Mouse (Mus musculus) bone marrow, adult 2 months (tissue): Measurements from ENCODE around the gene Scn8a. TPM values are rescaled to one million over a fixed set of nuclear protein-coding genes. Genes with fewer than 3 reads are reported as not detected.

Experiments used
- H3K27ac ChIP-seq: fragments of 200-500 bp; 2 replicates; pipeline ENCODE4 v1.5.1; 2012; ENCODE audit warnings: low read depth, mild to moderate bottlenecking, control low read depth, inconsistent platforms, low read length; ENCODE audit not compliant: control insufficient read depth, poor library complexity, insufficient read depth
- H3K4me1 ChIP-seq: fragments of 200-500 bp; 2 replicates; pipeline ENCODE4 v1.6.1; 2011; ENCODE audit warnings: low read length; ENCODE audit not compliant: control insufficient read depth, insufficient read depth
- H3K4me3 ChIP-seq: fragments of 200-500 bp; replicated peaks from 2 replicates; pipeline ENCODE3; 2011; ENCODE audit warnings: mild to moderate bottlenecking, low read depth, low read length, control low read depth; ENCODE audit not compliant: control insufficient read depth
- CTCF ChIP-seq: fragments of 200-500 bp; IDR thresholded peaks from 2 replicates; pipeline ENCODE4 v1.5.1; 2011; ENCODE audit warnings: low read length, control low read depth; ENCODE audit not compliant: control insufficient read depth, insufficient read depth
- POLR2A ChIP-seq: fragments of 200-500 bp; IDR thresholded peaks from 2 replicates; pipeline ENCODE4 v1.6.1; 2011; ENCODE audit warnings: low read depth, mild to moderate bottlenecking, control low read depth, low read length, borderline replicate concordance; ENCODE audit not compliant: control insufficient read depth
- WGBS: fragments of 180-500 bp; shearing (Covaris S2); methylation state at CpG from one replicate; pipeline ENCODE4 v1.1.7; 2018; 5-methylcytosine and 5-hydroxymethylcytosine counted together
- polyA plus RNA-seq: library from polyadenylated mRNA; stranded (reverse); fragments of >200 nt; gene quantifications from 2 replicates; pipeline ENCODE4 v1.2.4, GENCODE M21; 2011; ENCODE audit warnings: low replicate concordance; ENCODE audit not compliant: missing spikeins, insufficient read depth, insufficient read length

The Scn8a gene
- polyA plus RNA-seq, 1 experiment: not detected

DNA sequence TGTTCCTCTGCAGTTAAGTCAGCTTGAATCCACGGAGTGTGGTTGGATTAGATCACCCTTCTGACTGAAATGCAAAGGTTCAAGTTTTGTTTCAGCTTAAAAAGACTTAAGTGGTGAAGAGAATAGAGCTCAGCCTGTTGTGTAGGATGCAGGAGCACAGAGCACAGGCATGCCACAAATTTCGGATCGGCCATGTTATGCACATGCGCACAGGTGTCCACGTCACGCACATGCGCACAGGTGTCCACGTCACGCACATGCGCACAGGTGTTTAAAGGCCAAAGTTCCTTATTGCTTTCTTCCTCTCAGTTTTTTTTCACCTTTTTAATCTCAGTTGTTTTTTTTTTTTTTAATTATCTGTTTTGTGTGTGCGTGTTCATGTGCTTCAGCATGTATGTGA lies 52.6 kb downstream of the Scn8a start:
- no peak overlapping the region for H3K27ac ChIP-seq
- TF ChIP-seq CTCF (no peak), POLR2A (no peak)
- whole genome bisulfite sequencing: 87% methylated on average over 11 of the region's 11 CpGs
- no peaks in the 10 kb centered on the region for H3K4me1 ChIP-seq
- H3K4me3 ChIP-seq: no peak overlapping the region

DNA sequence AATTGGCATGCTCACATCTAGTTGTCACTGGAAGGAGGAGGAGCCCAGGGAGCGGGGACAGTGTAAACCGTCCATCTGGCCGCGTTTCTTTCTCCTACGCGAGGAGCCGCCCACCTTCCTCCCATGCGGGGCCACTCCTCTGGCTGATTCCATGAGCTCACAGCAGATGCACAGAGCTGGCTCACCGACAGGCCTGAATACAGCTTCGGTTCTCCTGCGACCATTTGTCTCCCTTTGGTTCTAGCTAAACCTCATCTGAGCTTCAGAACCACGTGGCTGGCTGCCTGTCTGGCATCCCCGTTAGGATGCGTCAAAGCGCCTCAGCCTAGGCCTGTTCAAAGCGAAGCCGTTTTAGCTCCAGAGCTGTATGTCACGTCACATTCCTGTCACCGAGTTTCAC lies 53.8 kb downstream of the Scn8a start:
- H3K4me1 ChIP-seq: no peaks in the 10 kb centered on the region
- TF ChIP-seq CTCF (no peak), POLR2A (no peak)
- no peak overlapping the region for H3K4me3 ChIP-seq
- 48% methylated on average over 19 of the region's 19 CpGs for WGBS
- no peak overlapping the region for H3K27ac ChIP-seq

DNA sequence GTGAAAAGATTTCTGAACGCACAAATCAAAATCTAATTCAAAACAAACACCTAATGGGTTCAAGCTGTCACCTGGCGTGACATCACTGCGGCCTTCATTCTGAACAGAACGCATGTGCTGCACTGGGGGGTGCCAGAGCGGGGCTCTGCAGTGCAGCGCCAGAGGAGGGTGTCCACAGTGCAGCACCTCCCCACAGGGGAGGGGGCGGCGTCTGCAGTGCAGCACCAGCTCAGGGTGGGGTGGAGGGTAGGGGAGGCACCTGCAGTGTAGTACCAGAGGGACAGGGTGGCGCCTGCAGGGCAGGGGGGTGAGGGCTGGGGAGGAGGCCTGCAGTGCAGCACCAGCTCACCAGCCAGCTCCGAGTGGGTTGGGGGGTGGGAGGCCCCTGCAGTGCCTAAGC lies 55.3 kb downstream of the Scn8a start:
- WGBS: 78% methylated on average over 10 of the region's 10 CpGs
- TF ChIP-seq POLR2A: no peak
- no peak for TF ChIP-seq CTCF
- no peaks in the 10 kb centered on the region for H3K4me1 ChIP-seq
- no peak overlapping the region for H3K27ac ChIP-seq
- no peak overlapping the region for H3K4me3 ChIP-seq

- no peak overlapping the region for H3K4me3 ChIP-seq
- TF ChIP-seq CTCF: no peak
- no peak for TF ChIP-seq POLR2A
- no peak overlapping the region for H3K27ac ChIP-seq
- WGBS: 55% methylated on average over 3 of the region's 3 CpGs
- H3K4me1 ChIP-seq: no peaks in the 10 kb centered on the region
Measured at GRCm38 (mm10) chr15:100930477-100930876, 60.8 kb downstream of the Scn8a start.

DNA sequence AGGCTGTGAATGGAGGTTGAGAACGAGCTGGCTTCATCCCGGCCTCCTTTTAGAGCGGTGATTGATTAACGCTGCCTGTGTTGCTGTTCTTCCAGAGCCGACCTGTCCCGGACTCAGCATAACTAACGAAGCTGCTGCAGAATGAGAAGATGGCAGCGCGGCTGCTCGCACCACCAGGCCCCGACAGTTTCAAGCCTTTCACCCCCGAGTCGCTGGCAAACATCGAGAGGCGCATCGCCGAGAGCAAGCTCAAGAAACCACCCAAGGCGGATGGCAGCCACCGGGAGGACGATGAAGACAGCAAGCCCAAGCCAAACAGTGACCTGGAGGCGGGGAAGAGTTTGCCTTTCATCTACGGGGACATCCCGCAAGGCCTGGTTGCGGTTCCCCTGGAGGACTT lies 66.5 kb downstream of the Scn8a start:
- WGBS: 80% methylated on average over 24 of the region's 24 CpGs
- TF ChIP-seq POLR2A (no peak), CTCF (no peak)
- no peak overlapping the region for H3K4me3 ChIP-seq
- H3K4me1 ChIP-seq: no peaks in the 10 kb centered on the region
- no peak overlapping the region for H3K27ac ChIP-seq

- no peak overlapping the region for H3K27ac ChIP-seq
- TF ChIP-seq POLR2A: no peak
- TF ChIP-seq CTCF: no peak
- WGBS: 83% methylated on average over 13 of the region's 13 CpGs
- H3K4me3 ChIP-seq: no peak overlapping the region
- no peaks in the 10 kb centered on the region for H3K4me1 ChIP-seq
Measured at GRCm38 (mm10) chr15:100948383-100948782, 78.7 kb downstream of the Scn8a start.

GRCm38 (mm10) chr15:100949169-100949568 lies 79.5 kb downstream of the Scn8a start:
- Histone ChIP-seq H3K4me3 (no peak overlapping the region), H3K4me1 (no peaks in the 10 kb centered on the region), H3K27ac (no peak overlapping the region)
- TF ChIP-seq CTCF (no peak), POLR2A (no peak)
- 81% methylated on average over 4 of the region's 4 CpGs for WGBS

GRCm38 (mm10) chr15:100951491-100951890 lies 81.8 kb downstream of the Scn8a start:
- H3K4me1 ChIP-seq: no peaks in the 10 kb centered on the region
- no peak for TF ChIP-seq CTCF
- TF ChIP-seq POLR2A: no peak
- 81% methylated on average over 10 of the region's 10 CpGs for WGBS
- H3K27ac ChIP-seq: no peak overlapping the region
- H3K4me3 ChIP-seq: no peak overlapping the region

DNA sequence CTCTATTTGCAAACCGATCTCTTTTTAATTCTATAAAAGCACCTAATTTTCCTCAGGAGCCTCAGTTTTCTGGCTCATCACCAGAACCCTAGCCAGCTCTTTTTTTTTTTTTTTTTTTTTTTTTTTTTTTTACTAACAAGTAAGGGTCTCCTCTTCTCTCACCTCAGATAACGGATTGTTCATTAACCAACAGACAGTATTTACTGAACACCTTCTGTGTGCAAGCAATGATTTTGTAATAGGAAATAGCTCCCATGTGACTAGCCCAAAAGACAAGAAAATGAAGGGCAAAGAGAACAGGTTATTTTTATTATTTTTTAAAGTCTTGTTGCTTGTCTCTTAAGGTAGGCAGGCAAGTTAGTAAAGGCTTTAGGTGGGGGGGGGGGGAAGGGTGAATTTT lies 82.6 kb downstream of the Scn8a start:
- no peak overlapping the region for H3K27ac ChIP-seq
- no peaks in the 10 kb centered on the region for H3K4me1 ChIP-seq
- no peak overlapping the region for H3K4me3 ChIP-seq
- whole genome bisulfite sequencing: 72% methylated on average over 2 of the region's 2 CpGs
- TF ChIP-seq CTCF (no peak), POLR2A (no peak)

- no peak overlapping the region for H3K4me3 ChIP-seq
- WGBS: 39% methylated on average over 8 of the region's 8 CpGs
- H3K27ac ChIP-seq: no peak overlapping the region
- no peaks in the 10 kb centered on the region for H3K4me1 ChIP-seq
- no peak for TF ChIP-seq POLR2A
- TF ChIP-seq CTCF: no peak
Measured at GRCm38 (mm10) chr15:100952854-100953253, 83.2 kb downstream of the Scn8a start.
